Mouse (Mus musculus) C2C12 (cell line): Measurements from ENCODE around the gene Nkrf.

Source experiments
- CEBPB ChIP-seq: IDR thresholded peaks from one replicate; pipeline ENCODE4 v1.6.1; 2011; ENCODE audit warnings: low read depth, mild to moderate bottlenecking, control low read depth, moderate library complexity
- CTCF ChIP-seq: IDR thresholded peaks from one replicate; pipeline ENCODE4 v1.5.1; 2011; ENCODE audit not compliant: control insufficient read depth, insufficient read depth, insufficient read length
- MAX ChIP-seq: IDR thresholded peaks from one replicate; pipeline ENCODE4 v1.6.1; 2011; ENCODE audit warnings: mild to moderate bottlenecking, control low read depth
- MYOD1 ChIP-seq: IDR thresholded peaks from one replicate; pipeline ENCODE4 v1.6.1; 2011; ENCODE audit warnings: low read depth; ENCODE audit not compliant: control insufficient read depth, insufficient read length
- MYOG ChIP-seq: IDR thresholded peaks from one replicate; pipeline ENCODE4 v1.6.1; 2011; ENCODE audit not compliant: control insufficient read depth, insufficient read length; ENCODE audit errors: extremely low read depth

GRCm38 (mm10) chrX:36874704-36875128 lies 28.0 kb downstream of the Nkrf start:
- TF ChIP-seq CTCF (no peak), MAX (no peak), MYOD1 (no peak), MYOG (no peak), CEBPB (no peak)
